Mouse (Mus musculus): ENCODE results near the gene Foxp1. TPM values are rescaled to one million over a fixed set of nuclear protein-coding genes. Genes with fewer than 3 reads are reported as not detected.

Foxp1 gene
- polyA plus RNA-seq, 1 experiment from 2014 or later: 88.1 TPM

- H3K27me3 ChIP-seq (ENCODE audit: control insufficient read depth, insufficient read depth, low read length): no peaks in the 10 kb centered on the region
- no peak overlapping the region for H3K27ac ChIP-seq (replicated peaks in 1 of 2; ENCODE audit: control insufficient read depth in 1 of 2, insufficient read depth in 1 of 2, low read depth in 2 of 2, low read length in 2 of 2)
- 0 out of 4 replicates have a peak, but pooled peaks cover 0 to 3% of the 10 kb centered on the region in 2 experiments for H3K4me1 ChIP-seq (ENCODE audit: control insufficient read depth in 2 of 2, insufficient read depth in 2 of 2, low read length in 2 of 2)
- 77% methylated on average over 2 of the region's 2 CpGs for WGBS
- no peak overlapping the region for H3K4me2 ChIP-seq (ENCODE audit: low read length)
- no peak for ATAC-seq (ENCODE audit: insufficient number of reproducible peaks, insufficient read depth, low FRiP score, low read depth)
- no peak overlapping the region for H3K4me3 ChIP-seq (ENCODE audit: control insufficient read depth in 1 of 2, insufficient read depth in 1 of 2, low read depth in 1 of 2, low read length in 2 of 2)
- no peaks in the 10 kb centered on the region for H3K9me3 ChIP-seq (ENCODE audit: control insufficient read depth, low read length)
- H3K9ac ChIP-seq (ENCODE audit: low read length): no peak overlapping the region
- no peaks in the 10 kb centered on the region for H3K36me3 ChIP-seq (ENCODE audit: control insufficient read depth, insufficient read depth, low read length)
Observed at GRCm38 (mm10) chr6:99428961-99429360, 93.6 kb downstream of the Foxp1 start.

- no peak for ATAC-seq (ENCODE audit: insufficient number of reproducible peaks, insufficient read depth, low FRiP score, low read depth)
- H3K9me3 ChIP-seq (ENCODE audit: control insufficient read depth, low read length): no peaks in the 10 kb centered on the region
- H3K27me3 ChIP-seq (ENCODE audit: control insufficient read depth, insufficient read depth, low read length): no peaks in the 10 kb centered on the region
- H3K4me3 ChIP-seq (ENCODE audit: control insufficient read depth in 1 of 2, insufficient read depth in 1 of 2, low read depth in 1 of 2, low read length in 2 of 2): no peak overlapping the region
- H3K4me1 ChIP-seq (ENCODE audit: control insufficient read depth in 2 of 2, insufficient read depth in 2 of 2, low read length in 2 of 2): 0 out of 4 replicates have a peak, but pooled peaks cover 0 to 3% of the 10 kb centered on the region in 2 experiments
- no peak overlapping the region for H3K4me2 ChIP-seq (ENCODE audit: low read length)
- no peak overlapping the region for H3K27ac ChIP-seq (replicated peaks in 1 of 2; ENCODE audit: control insufficient read depth in 1 of 2, insufficient read depth in 1 of 2, low read depth in 2 of 2, low read length in 2 of 2)
- H3K36me3 ChIP-seq (ENCODE audit: control insufficient read depth, insufficient read depth, low read length): no peaks in the 10 kb centered on the region
- H3K9ac ChIP-seq (ENCODE audit: low read length): no peak overlapping the region
- WGBS: 77% methylated on average over 4 of the region's 4 CpGs
Observed at GRCm38 (mm10) chr6:99427301-99427700, 95.2 kb downstream of the Foxp1 start.

GRCm38 (mm10) chr6:99425044-99425443 lies 97.5 kb downstream of the Foxp1 start:
- Histone ChIP-seq H3K4me1 (ENCODE audit: control insufficient read depth in 2 of 2, insufficient read depth in 2 of 2, low read length in 2 of 2) (0 out of 4 replicates have a peak, but pooled peaks cover 0 to 3% of the 10 kb centered on the region in 2 experiments), H3K9ac (ENCODE audit: low read length) (no peak overlapping the region), H3K4me3 (ENCODE audit: control insufficient read depth in 1 of 2, insufficient read depth in 1 of 2, low read depth in 1 of 2, low read length in 2 of 2) (no peak overlapping the region), H3K36me3 (ENCODE audit: control insufficient read depth, insufficient read depth, low read length) (no peaks in the 10 kb centered on the region), H3K27me3 (ENCODE audit: control insufficient read depth, insufficient read depth, low read length) (no peaks in the 10 kb centered on the region), H3K9me3 (ENCODE audit: control insufficient read depth, low read length) (no peaks in the 10 kb centered on the region), H3K27ac (replicated peaks in 1 of 2; ENCODE audit: control insufficient read depth in 1 of 2, insufficient read depth in 1 of 2, low read depth in 2 of 2, low read length in 2 of 2) (no peak overlapping the region), H3K4me2 (ENCODE audit: low read length) (no peak overlapping the region)
- no peak for ATAC-seq (ENCODE audit: insufficient number of reproducible peaks, insufficient read depth, low FRiP score, low read depth)
- 65% methylated on average over 3 of the region's 3 CpGs for WGBS

GRCm38 (mm10) chr6:99420666-99421065 lies 101.9 kb downstream of the Foxp1 start:
- Histone ChIP-seq H3K4me3 (ENCODE audit: control insufficient read depth in 1 of 2, insufficient read depth in 1 of 2, low read depth in 1 of 2, low read length in 2 of 2) (no peak overlapping the region), H3K36me3 (ENCODE audit: control insufficient read depth, insufficient read depth, low read length) (no peaks in the 10 kb centered on the region), H3K9ac (ENCODE audit: low read length) (no peak overlapping the region), H3K4me2 (ENCODE audit: low read length) (no peak overlapping the region), H3K9me3 (ENCODE audit: control insufficient read depth, low read length) (no peaks in the 10 kb centered on the region), H3K27me3 (ENCODE audit: control insufficient read depth, insufficient read depth, low read length) (no peaks in the 10 kb centered on the region), H3K4me1 (ENCODE audit: control insufficient read depth in 2 of 2, insufficient read depth in 2 of 2, low read length in 2 of 2) (no peaks in the 10 kb centered on the region), H3K27ac (replicated peaks in 1 of 2; ENCODE audit: control insufficient read depth in 1 of 2, insufficient read depth in 1 of 2, low read depth in 2 of 2, low read length in 2 of 2) (no peak overlapping the region)
- 86% methylated on average over 8 of the region's 8 CpGs for WGBS
- ATAC-seq (ENCODE audit: insufficient number of reproducible peaks, insufficient read depth, low FRiP score, low read depth): no peak

- ATAC-seq (ENCODE audit: insufficient number of reproducible peaks, insufficient read depth, low FRiP score, low read depth): no peak
- Histone ChIP-seq H3K27ac (replicated peaks in 1 of 2; ENCODE audit: control insufficient read depth in 1 of 2, insufficient read depth in 1 of 2, low read depth in 2 of 2, low read length in 2 of 2) (no peak overlapping the region), H3K27me3 (ENCODE audit: control insufficient read depth, insufficient read depth, low read length) (no peaks in the 10 kb centered on the region), H3K9me3 (ENCODE audit: control insufficient read depth, low read length) (no peaks in the 10 kb centered on the region), H3K4me2 (ENCODE audit: low read length) (no peak overlapping the region), H3K4me1 (ENCODE audit: control insufficient read depth in 2 of 2, insufficient read depth in 2 of 2, low read length in 2 of 2) (0 out of 4 replicates have a peak, but pooled peaks cover 2 to 3% of the 10 kb centered on the region in 2 experiments), H3K36me3 (ENCODE audit: control insufficient read depth, insufficient read depth, low read length) (no peaks in the 10 kb centered on the region), H3K4me3 (ENCODE audit: control insufficient read depth in 1 of 2, insufficient read depth in 1 of 2, low read depth in 1 of 2, low read length in 2 of 2) (no peak overlapping the region), H3K9ac (ENCODE audit: low read length) (no peak overlapping the region)
- 90% methylated on average over 6 of the region's 6 CpGs for WGBS
Observed at GRCm38 (mm10) chr6:99412598-99412997, 109.9 kb downstream of the Foxp1 start.

GRCm38 (mm10) chr6:99409602-99410001 lies 112.9 kb downstream of the Foxp1 start:
- H3K4me1 ChIP-seq (ENCODE audit: control insufficient read depth in 2 of 2, insufficient read depth in 2 of 2, low read length in 2 of 2): peaks cover 3 to 4% of the 10 kb centered on the region in 2 experiments; a peak in 1 of 4 replicates
- ATAC-seq (ENCODE audit: insufficient number of reproducible peaks, insufficient read depth, low FRiP score, low read depth): no peak
- H3K4me3 ChIP-seq (ENCODE audit: control insufficient read depth in 1 of 2, insufficient read depth in 1 of 2, low read depth in 1 of 2, low read length in 2 of 2): no peak overlapping the region
- H3K36me3 ChIP-seq (ENCODE audit: control insufficient read depth, insufficient read depth, low read length): no peaks in the 10 kb centered on the region
- H3K27ac ChIP-seq (replicated peaks in 1 of 2; ENCODE audit: control insufficient read depth in 1 of 2, insufficient read depth in 1 of 2, low read depth in 2 of 2, low read length in 2 of 2): no peak overlapping the region
- 80% methylated on average over 5 of the region's 5 CpGs for WGBS
- no peaks in the 10 kb centered on the region for H3K9me3 ChIP-seq (ENCODE audit: control insufficient read depth, low read length)
- no peak overlapping the region for H3K9ac ChIP-seq (ENCODE audit: low read length)
- no peaks in the 10 kb centered on the region for H3K27me3 ChIP-seq (ENCODE audit: control insufficient read depth, insufficient read depth, low read length)
- H3K4me2 ChIP-seq (ENCODE audit: low read length): no peak overlapping the region

- no peak overlapping the region for H3K9ac ChIP-seq (ENCODE audit: low read length)
- no peaks in the 10 kb centered on the region for H3K9me3 ChIP-seq (ENCODE audit: control insufficient read depth, low read length)
- H3K4me3 ChIP-seq (ENCODE audit: control insufficient read depth in 1 of 2, insufficient read depth in 1 of 2, low read depth in 1 of 2, low read length in 2 of 2): no peak overlapping the region
- ATAC-seq (ENCODE audit: insufficient number of reproducible peaks, insufficient read depth, low FRiP score, low read depth): no peak
- H3K36me3 ChIP-seq (ENCODE audit: control insufficient read depth, insufficient read depth, low read length): no peaks in the 10 kb centered on the region
- H3K4me1 ChIP-seq (ENCODE audit: control insufficient read depth in 2 of 2, insufficient read depth in 2 of 2, low read length in 2 of 2): peaks cover 3 to 4% of the 10 kb centered on the region in 2 experiments; a peak in 1 of 4 replicates
- H3K27ac ChIP-seq (replicated peaks in 1 of 2; ENCODE audit: control insufficient read depth in 1 of 2, insufficient read depth in 1 of 2, low read depth in 2 of 2, low read length in 2 of 2): no peak overlapping the region
- no peaks in the 10 kb centered on the region for H3K27me3 ChIP-seq (ENCODE audit: control insufficient read depth, insufficient read depth, low read length)
- no peak overlapping the region for H3K4me2 ChIP-seq (ENCODE audit: low read length)
- WGBS: 48% methylated on average over 4 of the region's 4 CpGs
Observed at GRCm38 (mm10) chr6:99408880-99409279, 113.6 kb downstream of the Foxp1 start.

- ATAC-seq (ENCODE audit: insufficient number of reproducible peaks, insufficient read depth, low FRiP score, low read depth): no peak
- 89% methylated on average over 6 of the region's 6 CpGs for WGBS
Observed at GRCm38 (mm10) chr6:99403755-99404390, 118.6 kb downstream of the Foxp1 start.

More at GRCm38 (mm10) chr6:99403755-99404390, 118.6 kb downstream of the Foxp1 start:
- Histone ChIP-seq H3K9ac (ENCODE audit: low read length) (no peak overlapping the region), H3K4me2 (ENCODE audit: low read length) (no peak overlapping the region), H3K36me3 (ENCODE audit: control insufficient read depth, insufficient read depth, low read length) (no peaks in the 10 kb centered on the region), H3K4me1 (ENCODE audit: control insufficient read depth in 2 of 2, insufficient read depth in 2 of 2, low read length in 2 of 2) (peaks cover 1 to 4% of the 10 kb centered on the region in 2 experiments; a peak in 1 of 4 replicates), H3K9me3 (ENCODE audit: control insufficient read depth, low read length) (no peaks in the 10 kb centered on the region), H3K27ac (replicated peaks in 1 of 2; ENCODE audit: control insufficient read depth in 1 of 2, insufficient read depth in 1 of 2, low read depth in 2 of 2, low read length in 2 of 2) (no peak overlapping the region), H3K27me3 (ENCODE audit: control insufficient read depth, insufficient read depth, low read length) (no peaks in the 10 kb centered on the region), H3K4me3 (ENCODE audit: control insufficient read depth in 1 of 2, insufficient read depth in 1 of 2, low read depth in 1 of 2, low read length in 2 of 2) (no peak overlapping the region)

Measured in heart, embryonic 14.5 days (tissue).